Mouse (Mus musculus) heart, embryonic 12.5 days (tissue): ENCODE measurements around the gene Gm7714. TPM values are rescaled to one million over a fixed set of nuclear protein-coding genes. Genes with fewer than 3 reads are reported as not detected.
"Not testable (repeated sequence)": the region's sequence is repeated elsewhere in the genome, so short reads cannot be mapped to it uniquely, and the experiment has no call there.

Experiments used
- ATAC-seq: fragments of 200-750 bp; cut with Nextera tagmentation; 2 replicates; pipeline ENCODE4 v1.8.0; 2017; ENCODE audit warnings: moderate TSS enrichment, moderate library complexity; ENCODE audit not compliant: insufficient number of reproducible peaks, low FRiP score
- H3K27ac ChIP-seq: fragments of 300-500 bp; sonication (generic); 2 replicates; pipeline ENCODE4 v1.5.1; 2016; ENCODE audit warnings: mild to moderate bottlenecking, moderate library complexity; ENCODE audit not compliant: poor library complexity, severe bottlenecking
- H3K27me3 ChIP-seq: fragments of 300-500 bp; sonication (generic); replicated peaks from 2 replicates; pipeline ENCODE4 v1.6.1; 2016; ENCODE audit warnings: mild to moderate bottlenecking, moderate library complexity
- H3K36me3 ChIP-seq: fragments of 300-500 bp; sonication (generic); 2 replicates; pipeline ENCODE4 v1.6.1; 2016; ENCODE audit warnings: mild to moderate bottlenecking, moderate library complexity
- H3K4me1 ChIP-seq: fragments of 300-500 bp; sonication (generic); replicated peaks from 2 replicates; pipeline ENCODE4 v1.6.1; 2016; ENCODE audit warnings: mild to moderate bottlenecking
- H3K4me2 ChIP-seq: fragments of 300-500 bp; sonication (generic); 2 replicates; pipeline ENCODE4 v1.6.1; 2016; ENCODE audit warnings: mild to moderate bottlenecking, moderate library complexity
- H3K4me3 ChIP-seq: fragments of 300-500 bp; sonication (generic); 2 replicates; pipeline ENCODE4 v1.5.1; 2016; ENCODE audit warnings: mild to moderate bottlenecking
- H3K9ac ChIP-seq: fragments of 300-500 bp; sonication (generic); 2 replicates; pipeline ENCODE4 v1.6.1; 2016; ENCODE audit warnings: mild to moderate bottlenecking, moderate library complexity
- H3K9me3 ChIP-seq: fragments of 300-500 bp; sonication (generic); replicated peaks from 2 replicates; pipeline ENCODE4 v1.6.1; 2016; ENCODE audit warnings: mild to moderate bottlenecking, moderate library complexity
- WGBS: fragments of 180-500 bp; shearing (Covaris S2); methylation state at CpG from one replicate; pipeline ENCODE4 v1.1.7; 2016; 5-methylcytosine and 5-hydroxymethylcytosine counted together
- polyA plus RNA-seq: library from polyadenylated mRNA; unstranded; fragments of >200 nt; fragmentation: Nextera tagmentation; extraction: Ambion mirVana; gene quantifications from 2 replicates; pipeline ENCODE4 v1.2.1, GENCODE M21; 2016

The Gm7714 gene
- not detected in 2 replicates for polyA plus RNA-seq

GRCm38 (mm10) chr5:88268619-88269018 lies at the start of gene Gm7714:
Gene Gm7714, plus strand, starts transcription at chr5:88268919.
- no peak within 1 kb of the TSS for H3K4me2 ChIP-seq
- no peak within 1 kb of the TSS for H3K27ac ChIP-seq
- ATAC-seq, result no peak
- H3K9me3 ChIP-seq, result peaks cover 10% of the 10 kb centered on the region; the same call in 1 of the 2 replicates
- no peak within 1 kb of the TSS for H3K4me3 ChIP-seq
- no peaks in the 10 kb centered on the region for H3K27me3 ChIP-seq
- WGBS, result 69% methylated on average over 1 of the region's 1 CpGs
- H3K9ac ChIP-seq, result no peak within 1 kb of the TSS
- no peaks in the 10 kb centered on the region for H3K36me3 ChIP-seq
- H3K4me1 ChIP-seq, result no peaks in the 10 kb centered on the region

- Histone ChIP-seq H3K27ac (no peak overlapping the region), H3K27me3 (no peaks in the 10 kb centered on the region), H3K36me3 (no peaks in the 10 kb centered on the region), H3K9ac (no peak overlapping the region), H3K4me1 (no peaks in the 10 kb centered on the region), H3K4me3 (no peak overlapping the region), H3K4me2 (no peak overlapping the region), H3K9me3 (peaks cover 7% of the 10 kb centered on the region; the same call in 1 of the 2 replicates)
- WGBS, result 68% methylated on average over 1 of the region's 1 CpGs
- no peak for ATAC-seq
Measured at GRCm38 (mm10) chr5:88256475-88256874, 12.2 kb upstream of the Gm7714 start.

GRCm38 (mm10) chr5:88311307-88311706 lies 42.6 kb downstream of the Gm7714 start:
- not testable (repeated sequence) for H3K9ac ChIP-seq, H3K4me3 ChIP-seq, H3K27me3 ChIP-seq, H3K9me3 ChIP-seq, H3K36me3 ChIP-seq, ATAC-seq, H3K4me1 ChIP-seq, H3K27ac ChIP-seq, H3K4me2 ChIP-seq
- WGBS, result 67% methylated on average over 3 of the region's 3 CpGs

- Histone ChIP-seq H3K36me3 (no peaks in the 10 kb centered on the region), H3K27me3 (no peaks in the 10 kb centered on the region), H3K9me3 (no peaks in the 10 kb centered on the region), H3K4me1 (no peaks in the 10 kb centered on the region), H3K4me3 (no peak within 1 kb of the TSS), H3K4me2 (no peak within 1 kb of the TSS), H3K9ac (no peak within 1 kb of the TSS), H3K27ac (no peak within 1 kb of the TSS)
- WGBS, result 92% methylated on average over 1 of the region's 1 CpGs
- ATAC-seq, result no peak
Measured at GRCm38 (mm10) chr5:88317012-88317411, 48.3 kb downstream of the Gm7714 start, which contains the start of gene Prol1. Gene Prol1, plus strand, starts transcription at chr5:88317312.

Other genes with a start within 250 kb of the Gm7714 start
- gene Smr2, start 182.4 kb upstream of the Gm7714 start, polyA plus RNA-seq, result not detected in 2 replicates
- gene Gm11116, start 157.4 kb upstream of the Gm7714 start, polyA plus RNA-seq, result not detected in 2 replicates
- gene Gm11115, start 114.8 kb upstream of the Gm7714 start, polyA plus RNA-seq, result not detected in 2 replicates
- gene Prol1, start 48.4 kb downstream of the Gm7714 start, polyA plus RNA-seq, result not detected in 2 replicates
- gene Amtn, start 107.2 kb downstream of the Gm7714 start, polyA plus RNA-seq, result not detected in 2 replicates
- not detected in 2 replicates for gene Ambn, start 187.1 kb downstream of the Gm7714 start, polyA plus RNA-seq
- not detected in 2 replicates for gene Enam, start 219.1 kb downstream of the Gm7714 start, polyA plus RNA-seq